ENCODE assay signal across 8 mouse cellular contexts in the genomic region with DNA sequence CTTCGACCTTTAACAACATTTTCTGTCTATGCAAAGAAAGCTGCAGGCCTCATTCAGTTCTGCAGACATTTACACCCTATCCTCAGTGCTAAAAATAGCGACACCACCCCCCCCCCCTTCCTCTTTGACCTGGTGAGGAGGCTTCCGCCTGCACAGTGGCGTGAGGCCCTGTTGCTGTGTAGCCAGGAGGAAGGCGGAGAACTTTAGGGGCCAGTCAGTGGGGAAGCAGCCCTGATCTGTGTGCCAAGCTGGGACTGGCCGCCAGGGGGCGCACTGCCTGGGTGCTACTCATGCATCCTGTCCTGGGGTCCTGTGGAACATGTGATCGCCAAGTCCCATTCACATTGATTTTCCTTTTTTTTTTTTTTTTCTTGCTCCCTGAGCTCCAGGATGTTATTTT. TPM values are rescaled to one million over a fixed set of nuclear protein-coding genes. Genes with fewer than 3 reads are reported as not detected.
A peak's percentile ranks its signal among the peaks of the same experiment; 100 is the strongest.
DNase-seq lines count a peak whose midpoint lies in the region; ATAC-seq lines count a peak whose summit lies in the region.

No protein-coding gene starts in this region.

- no peaks in the 10 kb centered on the region for H3K27me3 ChIP-seq in hindbrain, embryonic 13.5 days

- peak overlapping the region; percentile 81 for H3K27ac ChIP-seq in hindbrain, embryonic 13.5 days

- WGBS in hindbrain, embryonic 13.5 days: 12% methylated on average over 8 of the region's 8 CpGs

- no peaks in the 10 kb centered on the region for H3K36me3 ChIP-seq in hindbrain, embryonic 13.5 days

- ATAC-seq in hindbrain, embryonic 13.5 days (ENCODE audit: low FRiP score): peak; percentile 38

- H3K9ac ChIP-seq in hindbrain, embryonic 13.5 days: no peak overlapping the region; the same call in 1 of the 2 replicates

- no peaks in the 10 kb centered on the region for H3K9me3 ChIP-seq in hindbrain, embryonic 13.5 days

- DNase-seq in Muller cell, postnatal 12 days (ENCODE audit: inconsistent ontology term): peak; percentile 84
- DNase-seq in cerebellum, adult 9-11 months: peak; percentile 78
- peak; percentile 78 to 83 for DNase-seq in frontal cortex, postnatal 14 days (ENCODE audit: low spot score in 2 of 2)
- peak; percentile 74 to 77 for DNase-seq in layer of hippocampus, postnatal 36 days
- peak; percentile 93 for DNase-seq in lung, postnatal 25 days (ENCODE audit: low spot score)
- peak; percentile 93 for DNase-seq in retina, embryonic 14.5 days (ENCODE audit: low spot score)
- peak; percentile 97 for DNase-seq in thymus, postnatal 4 days

- H3K4me1 ChIP-seq in hindbrain, embryonic 13.5 days (replicated peaks): peaks cover 54% of the 10 kb centered on the region

- no peak overlapping the region for H3K4me2 ChIP-seq in hindbrain, embryonic 13.5 days

- H3K4me3 ChIP-seq in hindbrain, embryonic 13.5 days: no peak overlapping the region

RNA-seq across cellular contexts. Expression of a gene that starts 24.3 kb away (rescaled TPM):
- polyA plus RNA-seq in hindbrain, embryonic 13.5 days (2015; fragmentation: Nextera tagmentation; extraction: Ambion mirVana): 126 and 132 TPM in 2 replicates
- total RNA-seq in layer of hippocampus, postnatal 36 days (2021): 10 to 100 TPM; 75.4 to 79.8 TPM
